ENCODE assay signal across 20 mouse cellular contexts in genomic region chr14:121559026-121559425, GRCm38 (mm10). TPM values are rescaled to one million over a fixed set of nuclear protein-coding genes. Genes with fewer than 3 reads are reported as not detected.
"Had no signal": no experiment of that assay in that cellular context is flagged by ENCODE, and none has a peak within 500 bp of the region (broad histone marks: within the 10 kb centered on the region; RNA-seq: fewer than 3 reads in every experiment).

No protein-coding gene starts in this region.

- H3K27ac ChIP-seq: liver, embryonic 14.5 days; midbrain, embryonic 10.5 days; midbrain, embryonic 12.5 days; neural tube, embryonic 13.5 days; neural tube, embryonic 15.5 days had no signal

- H3K4me2 ChIP-seq: midbrain, embryonic 12.5 days; neural tube, embryonic 13.5 days; neural tube, embryonic 15.5 days had no signal

- ATAC-seq: midbrain, embryonic 16.5 days had no signal

- H3K27me3 ChIP-seq: neural tube, embryonic 13.5 days; neural tube, embryonic 15.5 days had no signal

- H3K9me3 ChIP-seq: midbrain, embryonic 10.5 days; midbrain, embryonic 12.5 days; neural tube, embryonic 13.5 days; neural tube, embryonic 15.5 days had no signal

- H3K4me3 ChIP-seq: midbrain, embryonic 10.5 days; midbrain, embryonic 12.5 days; myocyte; neural tube, embryonic 13.5 days; neural tube, embryonic 15.5 days had no signal

- DNase-seq: lung, adult 2 months; lung, postnatal 10 days; lung, postnatal 4 days; midbrain, embryonic 14.5 days; right cerebral cortex, adult 18-20 months; right cerebral cortex, postnatal 25 days; right cerebral cortex, postnatal 4 days; spleen, adult 18-20 months; thymus, adult 18-20 months; thymus, postnatal 14 days; thymus, postnatal 36 days had no signal

- H3K9ac ChIP-seq: liver, embryonic 14.5 days; midbrain, embryonic 12.5 days; neural tube, embryonic 13.5 days; neural tube, embryonic 15.5 days had no signal

- H3K36me3 ChIP-seq: midbrain, embryonic 10.5 days; midbrain, embryonic 12.5 days had no signal

RNA-seq across cellular contexts. Expression of gene Slc15a1, which starts 54.0 kb away (rescaled TPM):
- polyA plus RNA-seq: liver, embryonic 14.5 days; midbrain, embryonic 10.5 days; midbrain, embryonic 12.5 days; midbrain, embryonic 14.5 days; midbrain, embryonic 16.5 days; myocyte; neural tube, embryonic 11.5 days; neural tube, embryonic 13.5 days; neural tube, embryonic 15.5 days; stomach, embryonic 14.5 days had no signal
